Mouse (Mus musculus): ENCODE data around the gene Ralb.

DNA sequence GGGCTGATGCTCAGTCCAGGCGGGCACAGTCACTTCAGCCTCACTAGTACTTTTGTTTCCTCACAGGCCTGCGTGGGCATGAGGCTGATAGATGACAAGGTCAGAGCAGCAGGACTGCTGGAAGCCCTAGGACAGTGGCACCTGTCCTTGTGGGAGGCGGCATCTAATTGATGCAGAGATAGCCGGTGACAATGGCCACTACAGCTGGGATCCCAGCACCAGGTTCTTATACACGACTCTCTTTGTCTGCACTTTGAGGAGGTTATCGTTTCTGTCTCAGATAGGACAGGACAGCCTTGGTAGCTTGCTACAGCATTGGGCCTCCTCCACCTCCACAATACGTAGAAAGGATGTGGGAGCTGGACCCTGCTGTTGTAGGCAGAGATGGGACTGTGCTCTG, 18.8 kb upstream of the Ralb start:
- TF ChIP-seq CTCF (IDR thresholded peaks at IDR 0.05; ENCODE audit: low read depth) = no peak
- TF ChIP-seq EP300 (IDR thresholded peaks at IDR 0.05; ENCODE audit: low read depth) = no peak

Data from liver, postnatal 0 days (tissue).